Mouse (Mus musculus) embryonic facial prominence, embryonic 11.5 days (tissue): Measurements from ENCODE around the gene Col4a2. TPM values are rescaled to one million over a fixed set of nuclear protein-coding genes. Genes with fewer than 3 reads are reported as not detected.

Experiments used
- ATAC-seq: fragments of 200-750 bp; cut with Nextera tagmentation; replicated peaks from 2 replicates; pipeline ENCODE4 v1.8.0; 2017; ENCODE audit warnings: low read depth; ENCODE audit not compliant: insufficient number of reproducible peaks, low FRiP score, low TSS enrichment
- DNase-seq: peaks from one replicate; pipeline ENCODE4 v3.0.0-alpha.2; 2015; ENCODE audit warnings: low spot score
- H3K27ac ChIP-seq: fragments of 300-500 bp; sonication (generic); replicated peaks from 2 replicates; pipeline ENCODE4 v1.5.1; 2014; ENCODE audit warnings: mild to moderate bottlenecking, low read depth, low read length, control low read depth
- H3K27me3 ChIP-seq: fragments of 300-500 bp; sonication (generic); 2 replicates; pipeline ENCODE4 v1.6.1; 2014; ENCODE audit warnings: mild to moderate bottlenecking, low read length, moderate library complexity, mixed read lengths; ENCODE audit not compliant: control insufficient read depth, insufficient read depth
- H3K36me3 ChIP-seq: fragments of 300-500 bp; sonication (generic); replicated peaks from 2 replicates; pipeline ENCODE4 v1.6.1; 2014; ENCODE audit warnings: low read depth, mild to moderate bottlenecking, low read length, moderate library complexity, mixed read lengths; ENCODE audit not compliant: control insufficient read depth, insufficient read depth
- H3K4me1 ChIP-seq: fragments of 300-500 bp; sonication (generic); 2 replicates; pipeline ENCODE4 v1.6.1; 2014; ENCODE audit warnings: low read length, mixed read lengths; ENCODE audit not compliant: control insufficient read depth, insufficient read depth
- H3K4me2 ChIP-seq: fragments of 300-500 bp; sonication (generic); 2 replicates; pipeline ENCODE4 v1.6.1; 2014; ENCODE audit warnings: low read depth, mild to moderate bottlenecking, control low read depth, low read length, moderate library complexity
- H3K4me3 ChIP-seq: fragments of 300-500 bp; sonication (generic); 2 replicates; pipeline ENCODE4 v1.5.1; 2014; ENCODE audit warnings: low read depth, low read length, control low read depth
- H3K9ac ChIP-seq: fragments of 300-500 bp; sonication (generic); replicated peaks from 2 replicates; pipeline ENCODE4 v1.6.1; 2014; ENCODE audit warnings: mild to moderate bottlenecking, control low read depth, low read length
- H3K9me3 ChIP-seq: fragments of 300-500 bp; sonication (generic); replicated peaks from 2 replicates; pipeline ENCODE4 v1.6.1; 2016; ENCODE audit warnings: mild to moderate bottlenecking, low read length, inconsistent platforms, mixed read lengths; ENCODE audit not compliant: control insufficient read depth
- WGBS: fragments of 180-500 bp; shearing (Covaris S2); extraction: QIAGEN DNeasy Blood & Tissue Kit; methylation state at CpG from one replicate; pipeline ENCODE4 v1.1.7; 2014; 5-methylcytosine and 5-hydroxymethylcytosine counted together
- polyA plus RNA-seq: library from polyadenylated mRNA; unstranded; fragments of >200 nt; fragmentation: Nextera tagmentation; extraction: Ambion mirVana; gene quantifications from 2 replicates; pipeline ENCODE4 v1.2.1, GENCODE M21; 2014

Gene Col4a2
- polyA plus RNA-seq, 1 experiment from 2014 or later = 26.7 TPM

DNA sequence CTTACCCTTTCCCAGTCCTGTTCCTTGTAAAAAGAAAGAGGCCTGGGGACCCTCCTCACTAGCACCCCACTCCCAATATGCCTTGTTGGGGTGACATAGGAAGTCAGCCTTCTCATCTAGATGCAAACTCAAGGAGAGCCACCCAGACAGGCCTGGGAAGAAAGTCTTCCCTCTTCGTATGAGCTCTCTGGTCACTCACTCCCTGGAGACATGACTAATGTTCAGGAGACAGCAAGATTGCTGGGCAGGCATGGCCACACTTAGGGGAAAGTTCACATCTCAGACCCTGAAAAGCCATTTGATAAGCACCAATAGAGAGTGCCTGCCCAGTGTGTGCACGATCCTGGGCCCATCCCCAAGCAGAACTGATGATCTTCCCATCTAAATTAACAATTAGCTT, 2.6 kb upstream of the Col4a2 start:
- Histone ChIP-seq H3K4me2 (no peak overlapping the region), H3K9me3 (no peaks in the 10 kb centered on the region), H3K27me3 (no peaks in the 10 kb centered on the region), H3K27ac (no peak overlapping the region), H3K4me3 (no peak overlapping the region), H3K9ac (no peak overlapping the region), H3K36me3 (no peaks in the 10 kb centered on the region), H3K4me1 (no peaks in the 10 kb centered on the region)
- 58% methylated on average over 2 of the region's 2 CpGs for WGBS
- ATAC-seq (no peak), DNase-seq (no peak)

- Histone ChIP-seq H3K9ac (peak overlapping the region; percentile 96), H3K36me3 (no peaks in the 10 kb centered on the region), H3K4me1 (no peaks in the 10 kb centered on the region), H3K9me3 (no peaks in the 10 kb centered on the region), H3K27ac (peak overlapping the region; percentile 79), H3K4me2 (peak overlapping the region; percentile 92), H3K27me3 (no peaks in the 10 kb centered on the region), H3K4me3 (peak overlapping the region; percentile 81)
- DNase-seq = peak; percentile 64
- under 1% methylated on average over 34 of the region's 34 CpGs for WGBS
- peak; percentile 12; the same call in 1 of the 2 replicates for ATAC-seq
Measured at GRCm38 (mm10) chr8:11311681-11312348, 790 bp upstream of the Col4a2 start.

GRCm38 (mm10) chr8:11313176-11314111, 839 bp downstream of the Col4a2 start:
- Histone ChIP-seq H3K9ac (peak overlapping the region; percentile 96), H3K27ac (0 out of 2 replicates have a peak overlapping the region, but pooled peaks have one; percentile 28), H3K4me2 (peak overlapping the region; percentile 92), H3K36me3 (no peaks in the 10 kb centered on the region), H3K9me3 (no peaks in the 10 kb centered on the region), H3K4me1 (no peaks in the 10 kb centered on the region), H3K4me3 (peak overlapping the region; percentile 81), H3K27me3 (no peaks in the 10 kb centered on the region)
- WGBS = 1% methylated on average over 45 of the region's 45 CpGs
- ATAC-seq (0 out of 2 replicates have a peak, but pooled peaks have one; percentile 32), DNase-seq (peak; percentile 69)

- no peak overlapping the region for H3K9ac ChIP-seq
- ATAC-seq = no peak
- peak overlapping the region; percentile 16 for H3K4me2 ChIP-seq
- no peaks in the 10 kb centered on the region for H3K9me3 ChIP-seq
- H3K4me1 ChIP-seq = no peaks in the 10 kb centered on the region
- H3K36me3 ChIP-seq = no peaks in the 10 kb centered on the region
- 85% methylated on average over 8 of the region's 8 CpGs for WGBS
- peak overlapping the region; percentile 81; the same call in 1 of the 2 replicates for H3K4me3 ChIP-seq
- no peak for DNase-seq
- no peaks in the 10 kb centered on the region for H3K27me3 ChIP-seq
- H3K27ac ChIP-seq = no peak overlapping the region
Measured at GRCm38 (mm10) chr8:11314613-11315012, 2.0 kb downstream of the Col4a2 start.

- no peaks in the 10 kb centered on the region for H3K9me3 ChIP-seq
- ATAC-seq (no peak), DNase-seq (no peak)
- no peak overlapping the region for H3K27ac ChIP-seq
- no peak overlapping the region for H3K4me2 ChIP-seq
- no peaks in the 10 kb centered on the region for H3K27me3 ChIP-seq
- no peak overlapping the region for H3K9ac ChIP-seq
- no peaks in the 10 kb centered on the region for H3K4me1 ChIP-seq
- H3K36me3 ChIP-seq = no peaks in the 10 kb centered on the region
- 81% methylated on average over 16 of the region's 16 CpGs for WGBS
- H3K4me3 ChIP-seq = no peak overlapping the region
Measured at GRCm38 (mm10) chr8:11315179-11315943, 2.8 kb downstream of the Col4a2 start.

- ATAC-seq (no peak), DNase-seq (no peak)
- Histone ChIP-seq H3K36me3 (no peaks in the 10 kb centered on the region), H3K4me3 (no peak overlapping the region), H3K9ac (no peak overlapping the region), H3K4me2 (no peak overlapping the region), H3K27me3 (no peaks in the 10 kb centered on the region), H3K9me3 (no peaks in the 10 kb centered on the region), H3K4me1 (no peaks in the 10 kb centered on the region), H3K27ac (no peak overlapping the region)
- 78% methylated on average over 6 of the region's 6 CpGs for WGBS
Measured at GRCm38 (mm10) chr8:11316118-11316517, 3.5 kb downstream of the Col4a2 start.

DNA sequence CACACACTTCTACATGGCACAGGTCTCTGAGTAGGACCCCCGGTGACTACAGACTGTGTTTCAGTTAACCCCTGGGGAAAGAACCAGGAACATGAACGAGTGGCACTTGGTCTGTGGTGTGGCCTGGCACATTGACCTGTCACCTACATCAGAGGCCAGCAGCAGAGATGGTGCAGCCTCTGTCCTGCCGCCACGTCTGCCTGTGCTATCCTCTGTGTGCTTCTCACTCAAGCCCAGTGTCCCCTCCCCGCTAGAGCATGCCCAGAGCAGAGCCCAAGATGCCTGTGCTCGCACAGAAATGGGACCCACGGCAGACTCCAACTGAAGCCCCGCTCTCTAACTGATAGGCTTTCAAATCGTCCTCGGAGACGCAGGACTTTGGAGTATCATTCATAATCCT, 6.8 kb downstream of the Col4a2 start:
- no peak overlapping the region for H3K9ac ChIP-seq
- DNase-seq (no peak), ATAC-seq (no peak)
- no peak overlapping the region for H3K4me2 ChIP-seq
- H3K9me3 ChIP-seq = no peaks in the 10 kb centered on the region
- 89% methylated on average over 11 of the region's 11 CpGs for WGBS
- no peaks in the 10 kb centered on the region for H3K27me3 ChIP-seq
- no peaks in the 10 kb centered on the region for H3K36me3 ChIP-seq
- H3K4me1 ChIP-seq = no peaks in the 10 kb centered on the region
- H3K27ac ChIP-seq = no peak overlapping the region
- no peak overlapping the region for H3K4me3 ChIP-seq
